Mouse (Mus musculus) embryonic facial prominence, embryonic 12.5 days (tissue): Measurements from ENCODE around the gene Ift122. TPM values are rescaled to one million over a fixed set of nuclear protein-coding genes. Genes with fewer than 3 reads are reported as not detected.

Experiments
- polyA plus RNA-seq: library from polyadenylated mRNA; unstranded; fragments of >200 nt; fragmentation: Nextera tagmentation; extraction: Ambion mirVana; gene quantifications from 2 replicates; pipeline ENCODE4 v1.2.1, GENCODE M21; 2016

Gene Ift122
- polyA plus RNA-seq, 1 experiment from 2014 or later, result 30.7 TPM

Other genes starting within 250 kb of the Ift122 start
- 133 TPM in 2 replicates for gene Raf1, start 176.8 kb upstream of the Ift122 start, polyA plus RNA-seq
- gene Tmem40, start 91.1 kb upstream of the Ift122 start, polyA plus RNA-seq, result 2.7 and 2.8 TPM in 2 replicates
- 61.3 and 62.5 TPM in 2 replicates for gene Cand2, start 78.9 kb upstream of the Ift122 start, polyA plus RNA-seq
- gene Rpl32, start 44.7 kb upstream of the Ift122 start, polyA plus RNA-seq, result 1,977 and 2,016 TPM in 2 replicates
- gene Efcab12, start 15.1 kb upstream of the Ift122 start, polyA plus RNA-seq, result 0.89 and 1.00 TPM in 2 replicates
- gene Mbd4, start 99 bp upstream of the Ift122 start, polyA plus RNA-seq, result 28.4 and 28.8 TPM in 2 replicates
- gene Rho, start 78.3 kb downstream of the Ift122 start, polyA plus RNA-seq, result 0.17 and 0.32 TPM in 2 replicates
- gene H1foo, start 91.5 kb downstream of the Ift122 start, polyA plus RNA-seq, result not detected in 2 replicates
- gene Plxnd1, start 141.5 kb downstream of the Ift122 start, polyA plus RNA-seq, result 33.1 and 40.5 TPM in 2 replicates